Mouse (Mus musculus): ENCODE data around the gene Il17re.

Il17re gene

DNA sequence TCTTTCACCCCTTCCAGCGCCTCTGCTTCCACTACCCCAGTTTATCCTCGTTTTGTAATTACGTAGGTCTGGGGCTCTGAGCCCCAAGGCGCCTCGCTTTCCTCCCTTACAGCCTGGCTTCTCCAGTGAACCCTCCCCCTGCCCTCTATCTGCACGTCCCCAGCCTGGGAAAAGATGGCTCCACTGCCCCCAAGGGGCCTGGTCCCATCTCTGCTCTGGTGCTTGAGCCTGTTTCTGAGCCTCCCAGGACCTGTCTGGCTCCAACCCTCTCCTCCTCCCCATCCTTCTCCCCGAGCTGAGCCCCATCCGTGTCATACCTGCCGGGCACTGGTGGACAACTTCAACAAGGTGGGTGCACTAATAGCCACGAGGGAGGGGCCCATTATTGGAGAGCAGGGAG lies 25.4 kb downstream of the Il17re start:
- no peak for DNase-seq (ENCODE audit: low spot score in 2 of 2)

DNA sequence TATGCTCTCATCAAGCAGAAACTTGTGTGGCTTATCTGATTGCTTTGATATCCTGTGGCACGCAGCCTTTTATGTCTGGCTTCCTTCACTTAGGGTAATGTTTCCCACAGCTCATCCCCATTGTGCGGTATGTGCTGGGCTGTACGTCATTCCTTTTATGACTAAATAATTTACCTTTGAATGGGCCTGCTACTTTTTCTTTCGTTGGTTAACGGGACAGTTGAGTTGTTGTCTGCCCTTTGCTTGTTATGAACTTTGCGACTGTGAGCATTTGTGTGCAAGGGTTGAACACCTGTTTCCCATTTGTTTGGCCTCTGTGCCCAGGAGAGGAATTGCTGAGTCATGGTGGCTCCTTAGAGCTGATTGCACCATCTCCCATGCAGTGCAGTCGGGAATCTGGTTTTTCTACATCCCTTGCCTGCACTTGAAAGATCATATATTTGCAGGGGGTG lies 28.9 kb downstream of the Il17re start:
- DNase-seq (ENCODE audit: low spot score in 2 of 2) = no peak

DNA sequence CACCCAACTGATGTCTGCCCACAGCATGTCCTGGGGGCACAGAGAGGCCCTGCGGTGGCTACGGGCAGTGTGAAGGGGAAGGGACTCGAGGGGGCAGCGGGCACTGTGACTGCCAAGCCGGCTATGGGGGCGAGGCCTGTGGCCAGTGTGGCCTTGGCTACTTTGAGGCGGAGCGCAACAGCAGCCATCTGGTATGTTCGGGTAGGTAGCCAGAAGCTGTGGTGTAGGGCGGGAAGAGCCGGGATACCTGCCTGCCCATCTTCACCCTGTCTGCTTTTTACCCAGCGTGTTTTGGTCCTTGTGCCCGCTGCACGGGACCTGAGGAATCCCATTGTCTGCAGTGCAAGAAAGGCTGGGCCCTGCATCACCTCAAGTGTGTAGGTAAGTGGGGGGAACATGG lies 31.1 kb downstream of the Il17re start:
- DNase-seq (ENCODE audit: low spot score in 2 of 2) = no peak

DNA sequence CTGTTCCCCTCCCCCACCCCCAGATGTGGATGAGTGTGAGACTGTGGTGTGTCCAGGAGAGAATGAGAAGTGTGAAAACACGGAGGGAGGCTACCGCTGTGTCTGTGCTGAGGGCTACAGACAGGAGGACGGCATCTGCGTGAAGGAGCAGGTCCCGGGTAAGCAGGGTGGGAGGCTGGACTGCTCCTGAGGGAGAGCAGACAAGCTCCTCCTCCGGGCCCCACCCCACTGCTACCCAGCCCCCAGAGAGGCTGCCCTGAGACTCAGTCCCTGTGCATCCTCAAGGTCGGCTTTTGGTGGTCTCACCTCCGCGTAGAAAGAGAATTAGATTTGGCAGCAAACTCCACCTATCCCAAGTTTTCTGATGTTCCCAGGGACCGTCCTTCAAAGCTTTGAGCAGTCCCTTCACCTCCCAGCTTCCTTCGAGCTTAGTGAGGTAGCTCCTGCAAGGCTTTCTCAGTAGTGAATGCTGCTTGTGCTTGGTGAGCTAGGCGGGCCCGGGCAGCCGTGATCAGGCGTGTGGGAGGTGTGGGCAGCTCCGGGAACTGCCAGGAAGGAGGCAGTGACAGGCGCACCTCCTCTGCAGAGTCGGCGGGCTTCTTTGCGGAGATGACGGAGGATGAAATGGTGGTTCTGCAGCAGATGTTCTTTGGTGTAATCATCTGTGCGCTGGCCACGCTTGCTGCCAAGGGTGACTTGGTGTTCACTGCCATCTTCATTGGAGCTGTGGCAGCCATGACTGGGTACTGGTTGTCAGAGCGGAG lies 34.0 kb downstream of the Il17re start:
- no peak for DNase-seq (ENCODE audit: low spot score in 2 of 2)

DNA sequence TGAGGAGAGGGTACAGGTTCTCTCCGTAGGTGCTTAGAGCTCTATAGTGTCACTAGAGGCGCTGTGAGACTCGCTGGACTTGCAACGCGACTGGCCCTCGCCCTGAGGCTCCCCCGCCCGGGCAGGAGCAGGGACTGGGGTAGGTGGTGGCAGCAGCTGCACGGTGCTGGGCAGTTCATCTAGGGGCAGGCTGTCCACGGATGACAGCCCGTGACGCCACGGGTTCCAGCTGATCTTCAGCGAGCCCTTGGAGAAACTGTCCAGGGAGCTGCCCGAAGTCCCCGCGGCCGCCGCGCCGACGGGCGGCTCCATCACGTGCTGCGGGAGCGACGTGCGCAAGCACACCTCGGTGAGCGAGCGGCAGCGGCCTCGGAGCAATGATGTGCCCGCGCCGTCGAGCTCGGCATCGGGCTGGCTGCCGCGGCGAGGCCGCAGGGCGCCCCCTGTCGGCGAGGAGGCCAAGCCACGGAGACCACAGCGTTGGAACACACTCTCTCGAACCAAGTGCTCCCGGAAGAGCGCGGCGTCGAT lies 36.0 kb downstream of the Il17re start:
- peak; percentile 71 to 87 for DNase-seq (ENCODE audit: low spot score in 2 of 2)

DNA sequence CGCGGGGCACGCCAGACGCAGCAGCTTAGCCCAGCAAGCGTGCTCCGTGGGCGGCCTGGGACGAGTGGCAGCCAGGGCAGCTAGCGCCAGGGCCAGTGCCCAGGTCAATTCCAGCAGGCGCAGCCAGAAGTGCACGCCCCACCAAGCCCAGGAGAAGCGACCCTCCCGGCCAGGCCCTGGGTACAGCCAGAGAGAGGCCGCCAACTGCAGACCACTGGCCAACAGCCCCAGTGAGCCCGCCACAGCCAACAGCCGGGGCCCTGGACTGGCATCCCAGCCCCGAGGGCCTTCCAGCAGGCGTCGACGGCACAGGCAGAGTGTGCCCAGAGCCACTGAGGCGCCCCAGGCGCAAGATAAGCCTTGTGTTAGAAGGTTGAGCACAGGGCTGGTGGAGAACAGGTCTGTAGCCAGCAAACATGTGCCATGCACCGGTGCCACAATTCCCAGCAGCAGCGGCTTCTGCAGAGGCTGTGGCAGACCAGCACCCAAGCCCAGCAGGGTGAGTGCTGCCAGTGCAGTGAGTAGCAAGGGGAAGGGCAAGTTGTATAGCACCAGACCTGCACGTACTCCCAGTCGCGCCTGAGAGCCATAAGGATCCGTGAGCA lies 36.9 kb downstream of the Il17re start:
- no peak for DNase-seq (ENCODE audit: low spot score in 2 of 2)

DNA sequence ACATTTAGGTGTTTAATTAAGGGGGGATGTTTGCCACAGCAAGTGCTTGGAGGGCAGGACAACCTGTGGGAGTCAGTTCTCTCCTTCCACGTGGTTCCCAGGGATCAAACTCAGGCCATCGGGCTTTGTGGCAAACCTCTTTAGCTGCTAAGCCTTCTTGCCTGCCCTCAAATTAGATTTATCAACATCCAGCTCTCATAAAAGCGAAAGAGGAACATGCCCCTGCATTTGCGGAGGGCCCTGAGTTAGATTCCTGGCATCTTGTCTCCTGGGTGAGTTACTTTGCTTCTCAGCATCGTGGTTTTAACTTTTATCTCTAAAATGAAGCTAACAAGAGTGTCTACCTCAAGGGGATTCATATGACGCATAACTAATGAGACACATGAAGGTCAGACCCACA lies 41.1 kb downstream of the Il17re start:
- no peak for DNase-seq (ENCODE audit: low spot score in 2 of 2)

DNA sequence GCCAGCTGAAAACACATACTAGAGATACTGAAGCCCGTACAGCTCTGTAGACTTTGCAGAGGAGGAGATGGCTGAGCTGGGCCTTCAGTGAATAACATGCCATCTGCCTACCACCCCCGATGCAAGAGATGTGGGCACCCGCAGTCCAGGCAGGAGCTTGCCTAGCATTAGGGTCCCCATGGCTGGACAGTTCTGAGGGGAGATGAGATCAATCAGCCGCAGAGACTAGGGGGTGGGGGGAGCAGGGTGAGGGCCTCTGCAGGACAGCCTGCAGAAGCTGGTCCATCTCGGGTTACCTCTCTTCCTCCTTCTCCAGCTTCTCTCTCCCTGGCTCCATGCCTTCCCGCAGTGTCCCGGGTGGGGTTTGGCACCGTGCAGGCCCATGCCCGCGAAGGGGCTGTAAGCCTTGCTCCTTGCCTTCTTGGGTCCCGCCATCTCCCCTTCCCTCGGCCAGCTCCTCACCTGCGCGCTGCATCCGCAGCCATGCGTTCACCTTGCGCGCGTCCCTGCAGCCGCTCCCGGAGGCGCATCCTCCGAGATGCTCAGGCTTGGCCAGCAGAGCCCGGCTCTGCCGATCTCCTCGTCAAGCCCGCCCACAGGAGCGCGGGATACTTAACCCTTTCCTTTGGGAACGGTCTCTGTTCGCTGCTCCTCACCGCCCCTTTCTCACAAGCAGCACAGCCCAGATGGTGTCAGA lies 43.3 kb downstream of the Il17re start, which contains the start of gene Prrt3:
TSS of gene Prrt3 (minus strand) at position 544 of the 697 bp plus-strand sequence.
- DNase-seq (ENCODE audit: low spot score in 2 of 2) = no peak

DNA sequence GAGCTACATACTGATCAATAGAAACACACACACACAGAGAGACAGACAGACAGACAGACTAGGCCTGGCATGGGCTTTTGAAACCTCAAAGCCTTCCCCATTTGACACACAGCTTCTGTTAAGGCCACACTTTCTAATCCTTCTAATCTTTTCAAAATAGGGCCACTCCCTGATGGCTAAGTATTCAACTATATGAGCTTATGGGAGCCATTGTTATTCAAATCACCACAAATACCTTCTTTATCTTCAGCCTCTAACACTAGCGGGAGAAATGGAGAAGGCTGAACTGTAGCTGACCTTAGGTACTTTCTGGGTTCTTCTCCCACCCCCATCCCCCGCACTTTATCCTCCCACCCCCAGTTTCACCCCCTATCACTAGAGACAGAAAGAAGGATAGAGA lies 44.5 kb downstream of the Il17re start:
- no peak for DNase-seq (ENCODE audit: low spot score in 2 of 2)

DNA sequence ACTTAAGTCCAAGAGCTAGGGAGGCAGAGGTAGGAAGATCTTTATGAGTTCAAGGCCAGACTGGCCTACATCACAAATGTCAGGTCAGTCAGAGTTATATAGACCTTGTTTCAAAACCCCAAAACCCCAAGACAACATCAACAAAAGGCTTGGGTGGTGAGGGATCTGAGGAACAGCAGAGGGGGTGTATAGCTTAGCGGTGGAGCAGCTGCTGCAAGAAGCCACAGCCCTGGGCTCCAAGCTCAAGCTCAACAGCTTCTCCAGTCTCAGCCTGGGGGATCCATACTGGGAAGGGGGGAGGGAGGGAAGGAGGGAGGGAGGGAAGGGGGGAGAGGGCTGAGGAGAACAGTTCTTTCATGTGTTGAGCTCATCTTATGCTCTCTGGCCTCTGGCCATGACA lies 47.4 kb downstream of the Il17re start:
- no peak for DNase-seq (ENCODE audit: low spot score in 2 of 2)

DNA sequence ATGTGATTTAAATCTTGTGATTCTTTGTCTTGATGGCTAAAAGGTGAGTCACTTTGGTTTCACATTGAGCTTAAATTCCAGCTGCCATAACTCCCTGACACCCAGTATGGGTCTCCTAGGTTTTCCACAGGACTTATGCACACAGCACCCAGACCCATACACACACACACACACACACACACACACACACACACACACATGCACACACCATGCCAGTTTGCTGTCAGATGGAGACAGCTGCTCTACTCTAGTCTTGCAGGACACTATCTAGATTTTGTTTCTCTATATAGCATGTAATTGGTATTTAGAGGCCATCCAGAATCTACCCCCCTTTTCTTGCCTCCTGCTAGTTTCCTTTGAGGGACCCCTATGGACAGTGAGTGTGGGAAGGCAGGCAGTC lies 48.8 kb downstream of the Il17re start:
- DNase-seq (ENCODE audit: low spot score in 2 of 2) = no peak

DNA sequence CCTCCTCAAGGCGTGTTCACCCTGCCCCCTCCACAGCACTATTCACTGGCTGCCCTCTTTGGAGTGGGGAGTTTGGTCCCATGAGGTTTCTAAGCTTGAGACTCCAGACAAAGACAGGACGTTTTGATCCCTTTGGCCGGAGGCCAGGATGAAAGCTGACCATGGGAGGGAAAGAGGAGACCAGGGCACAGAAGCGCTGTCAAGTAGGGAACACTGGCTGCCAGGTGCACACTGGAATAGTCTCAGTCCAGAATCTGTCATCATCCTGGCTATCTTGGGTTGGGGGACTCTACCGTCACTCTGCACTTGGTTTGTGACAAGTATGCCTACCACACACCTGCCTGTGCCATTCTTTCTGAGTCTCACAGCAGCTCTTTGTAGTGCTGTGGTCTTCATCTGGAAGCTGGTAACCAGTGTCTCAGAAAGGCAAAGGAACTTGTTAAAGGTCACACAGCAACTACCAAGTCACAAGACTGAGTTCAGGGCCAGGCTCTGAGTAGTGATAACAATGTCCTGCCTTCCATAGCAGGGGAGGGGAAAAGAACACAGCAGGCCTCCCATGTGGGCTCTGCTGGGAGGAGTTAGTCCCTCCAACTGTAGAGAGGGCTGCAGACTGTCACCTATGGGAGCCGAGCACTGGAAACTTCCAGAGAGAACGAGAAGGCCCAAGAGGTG lies 50.1 kb downstream of the Il17re start:
- DNase-seq (ENCODE audit: low spot score in 2 of 2) = no peak

DNA sequence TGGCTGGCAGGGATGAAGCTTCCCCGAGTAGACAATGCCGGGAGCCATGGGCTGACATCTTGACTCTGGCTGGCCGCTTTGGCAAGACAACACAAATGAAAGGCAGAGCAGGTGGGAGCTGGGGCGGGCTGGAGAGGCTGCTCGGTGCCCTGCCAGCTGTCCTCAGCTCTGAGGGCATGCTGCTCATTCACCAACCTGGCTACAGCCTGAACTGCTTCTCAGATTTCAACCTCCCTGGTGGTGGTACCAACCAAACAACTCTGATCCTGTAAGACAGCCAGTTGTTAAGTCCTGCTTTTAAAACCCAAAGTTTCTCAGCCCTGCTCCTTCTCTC lies 50.6 kb downstream of the Il17re start:
- DNase-seq (ENCODE audit: low spot score in 2 of 2) = no peak

DNA sequence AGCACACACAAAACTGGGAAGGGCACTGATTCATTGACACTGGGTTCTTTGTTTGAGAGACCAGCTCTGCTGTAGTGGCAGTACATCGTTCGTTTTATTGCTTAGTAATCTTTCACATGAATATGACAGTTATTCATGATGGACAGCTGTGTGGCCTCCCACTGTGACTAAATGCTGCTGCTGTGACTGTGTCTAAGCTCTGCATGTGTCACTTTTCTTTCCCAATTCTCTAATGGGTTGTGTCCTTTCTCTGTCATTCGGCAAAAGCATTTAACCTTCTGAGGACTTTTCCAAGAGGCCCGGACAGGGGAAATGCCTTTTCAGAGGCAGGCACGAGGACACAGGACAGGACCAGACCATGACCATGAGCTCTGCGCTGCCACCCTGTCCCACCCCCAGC lies 55.7 kb downstream of the Il17re start:
- DNase-seq (ENCODE audit: low spot score in 2 of 2) = no peak

DNA sequence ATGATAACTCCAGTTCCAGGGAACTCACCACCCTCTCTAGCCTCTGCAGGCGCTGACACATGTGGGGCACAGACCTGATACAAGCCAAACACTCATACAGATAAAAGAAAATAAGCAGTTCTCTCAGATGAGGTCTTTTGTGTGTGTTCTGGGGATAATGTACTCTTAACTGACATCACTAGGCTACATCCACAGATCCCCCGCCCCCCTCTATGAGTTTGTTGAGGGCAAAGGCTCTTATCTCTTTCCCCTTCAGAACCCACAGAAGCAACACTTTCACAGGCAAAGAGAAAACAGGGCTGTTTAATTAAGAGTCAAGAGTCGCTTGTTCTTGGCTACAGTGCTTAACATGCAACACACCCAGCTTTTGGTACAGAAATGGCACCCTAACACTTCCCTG lies 56.3 kb downstream of the Il17re start:
- no peak for DNase-seq (ENCODE audit: low spot score in 2 of 2)

DNA sequence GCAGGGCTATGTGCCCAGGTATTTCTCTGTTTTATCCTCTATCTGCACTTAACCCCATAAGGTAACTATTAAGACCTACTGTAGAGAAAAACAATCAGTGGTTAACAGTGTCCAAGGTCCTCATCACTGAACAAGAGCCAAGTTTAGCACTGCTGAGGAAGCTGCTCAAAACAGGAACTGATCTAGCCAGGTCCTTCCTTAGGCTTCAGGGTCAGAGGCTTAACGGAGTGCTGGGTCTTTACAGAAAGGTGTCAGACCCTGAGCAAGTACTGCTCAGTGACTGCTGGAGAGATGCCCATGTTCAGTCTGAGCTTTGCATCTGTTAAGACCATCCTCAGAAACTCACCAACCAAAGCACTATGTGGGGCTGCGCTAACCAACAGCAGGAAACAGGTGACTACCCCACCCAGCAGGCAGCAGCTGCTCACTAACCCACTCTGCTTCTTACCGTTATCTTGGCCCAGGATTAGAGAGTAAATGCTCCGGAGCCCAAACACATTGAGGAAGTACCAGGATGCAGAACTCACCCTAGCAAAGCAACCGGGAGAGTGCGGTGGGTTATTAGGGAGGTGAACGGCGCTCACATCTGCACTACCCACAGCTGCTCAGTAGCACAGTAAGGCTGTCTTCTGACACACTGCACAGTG lies 59.3 kb downstream of the Il17re start:
- peak; percentile 51 to 54 for DNase-seq (ENCODE audit: low spot score in 2 of 2)
